Mouse (Mus musculus): Measurements from ENCODE around the gene Cbfa2t2. TPM values are rescaled to one million over a fixed set of nuclear protein-coding genes. Genes with fewer than 3 reads are reported as not detected.

Gene Cbfa2t2
- polyA plus RNA-seq, 1 experiment = 1.2 TPM

- H3K27me3 ChIP-seq (replicated peaks) = no peaks in the 10 kb centered on the region
- H3K36me3 ChIP-seq (replicated peaks; ENCODE audit: low read length) = peaks cover 43% of the 10 kb centered on the region
- TF ChIP-seq FLI1 (IDR thresholded peaks at IDR 0.05; ENCODE audit: low read length) = no peak
- TF ChIP-seq GATA1 (IDR thresholded peaks at IDR 0.05; ENCODE audit: borderline replicate concordance, low read length) = no peak
- H3K4me3 ChIP-seq (replicated peaks) = no peak overlapping the region
- peaks cover 5% of the 10 kb centered on the region; the same call in 1 of the 2 replicates for H3K9me3 ChIP-seq
- peaks cover 23% of the 10 kb centered on the region for H3K4me1 ChIP-seq
Observed at GRCm38 (mm10) chr2:154583906-154584872, 147.9 kb downstream of the Cbfa2t2 start.

DNA sequence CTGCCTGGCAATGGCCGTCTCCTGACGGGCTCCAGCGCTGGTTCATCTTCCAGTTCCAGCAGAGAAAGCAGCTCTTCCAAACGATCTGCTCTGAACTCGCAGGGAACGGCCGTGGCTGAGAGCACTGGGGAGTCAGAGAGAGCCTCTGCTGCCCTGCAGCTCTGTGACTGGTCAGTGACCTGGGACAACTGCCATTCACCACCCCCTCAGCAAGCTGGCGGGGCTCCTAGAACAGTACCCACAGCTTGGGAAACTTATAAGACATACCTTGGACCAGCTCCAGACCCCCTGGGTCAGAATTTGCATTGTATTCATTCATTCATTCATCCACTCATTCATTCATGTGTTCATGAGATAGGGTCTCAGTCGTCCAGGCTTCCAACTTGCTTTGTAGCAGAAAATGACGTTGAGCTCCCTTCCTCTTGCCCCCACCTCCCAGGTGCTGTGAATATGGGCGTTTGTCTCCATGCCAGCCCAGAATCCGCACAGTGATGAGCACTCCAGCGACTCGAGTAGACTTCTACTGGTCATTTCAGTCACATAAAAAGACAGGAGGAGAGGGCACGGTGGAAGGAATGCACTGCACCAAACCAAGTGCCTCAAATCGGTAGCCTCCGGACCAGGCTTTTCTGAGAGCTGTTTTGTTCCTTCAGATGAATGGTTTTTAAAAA is 148.8 kb downstream of the Cbfa2t2 start:
- peaks cover 23% of the 10 kb centered on the region for H3K4me1 ChIP-seq

GRCm38 (mm10) chr2:154586405-154586804 is 150.1 kb downstream of the Cbfa2t2 start:
- Histone ChIP-seq H3K4me3 (replicated peaks) (no peak overlapping the region), H3K36me3 (replicated peaks; ENCODE audit: low read length) (peaks cover 64% of the 10 kb centered on the region), H3K9me3 (peaks cover 5% of the 10 kb centered on the region; the same call in 1 of the 2 replicates), H3K27me3 (replicated peaks) (no peaks in the 10 kb centered on the region), H3K4me1 (peaks cover 23% of the 10 kb centered on the region)
- TF ChIP-seq FLI1 (IDR thresholded peaks at IDR 0.05; ENCODE audit: low read length) = no peak
- no peak for TF ChIP-seq GATA1 (IDR thresholded peaks at IDR 0.05; ENCODE audit: borderline replicate concordance, low read length)

More for the DNA sequence above, 148.8 kb downstream of the Cbfa2t2 start:
- no peak for TF ChIP-seq GATA1 (IDR thresholded peaks at IDR 0.05; ENCODE audit: borderline replicate concordance, low read length)
- TF ChIP-seq FLI1 (IDR thresholded peaks at IDR 0.05; ENCODE audit: low read length) = no peak
- H3K36me3 ChIP-seq (replicated peaks; ENCODE audit: low read length) = peaks cover 52% of the 10 kb centered on the region
- H3K9me3 ChIP-seq = peaks cover 5% of the 10 kb centered on the region; the same call in 1 of the 2 replicates
- no peak overlapping the region for H3K4me3 ChIP-seq (replicated peaks)
- no peaks in the 10 kb centered on the region for H3K27me3 ChIP-seq (replicated peaks)

Other genes starting within 250 kb of the Cbfa2t2 start
- not detected in 2 replicates for gene Bpifb1, start 245.7 kb upstream of the Cbfa2t2 start, polyA plus RNA-seq (2012; ENCODE audit: insufficient read depth, low replicate concordance)
- gene Bpifb5, start 212.7 kb upstream of the Cbfa2t2 start, polyA plus RNA-seq (2012; ENCODE audit: insufficient read depth, low replicate concordance) = not detected in 2 replicates
- gene Bpifb9a, start 178.6 kb upstream of the Cbfa2t2 start, polyA plus RNA-seq (2012; ENCODE audit: insufficient read depth, low replicate concordance) = not detected in 2 replicates
- not detected in 2 replicates for gene Bpifb9b, start 129.3 kb upstream of the Cbfa2t2 start, polyA plus RNA-seq (2012; ENCODE audit: insufficient read depth, low replicate concordance)
- gene Cdk5rap1, start 63.5 kb upstream of the Cbfa2t2 start, polyA plus RNA-seq (2012; ENCODE audit: insufficient read depth, low replicate concordance) = 0.45 TPM in 1 of 2 replicates, not detected in the other
- gene Snta1, start 28.4 kb upstream of the Cbfa2t2 start, polyA plus RNA-seq (2012; ENCODE audit: insufficient read depth, low replicate concordance) = 1.2 TPM in 1 of 2 replicates, not detected in the other
- 10.8 TPM in 1 of 2 replicates, not detected in the other for gene 1700003F12Rik, start 110.6 kb downstream of the Cbfa2t2 start, polyA plus RNA-seq (2012; ENCODE audit: insufficient read depth, low replicate concordance)
- gene Actl10, start 115.3 kb downstream of the Cbfa2t2 start, polyA plus RNA-seq (2012; ENCODE audit: insufficient read depth, low replicate concordance) = 0.16 TPM in 1 of 2 replicates, not detected in the other
- gene Necab3, start 122.4 kb downstream of the Cbfa2t2 start, polyA plus RNA-seq (2012; ENCODE audit: insufficient read depth, low replicate concordance) = 0.31 TPM in 1 of 2 replicates, not detected in the other
- 24.2 and 31.3 TPM in 2 replicates for gene E2f1, start 133.4 kb downstream of the Cbfa2t2 start, polyA plus RNA-seq (2012; ENCODE audit: insufficient read depth, low replicate concordance)
- gene Pxmp4, start 167.2 kb downstream of the Cbfa2t2 start, polyA plus RNA-seq (2012; ENCODE audit: insufficient read depth, low replicate concordance) = 8.5 and 10.5 TPM in 2 replicates
- 4.0 and 4.4 TPM in 2 replicates for gene Zfp341, start 176.8 kb downstream of the Cbfa2t2 start, polyA plus RNA-seq (2012; ENCODE audit: insufficient read depth, low replicate concordance)
- gene 4930519P11Rik, start 177.0 kb downstream of the Cbfa2t2 start, polyA plus RNA-seq (2012; ENCODE audit: insufficient read depth, low replicate concordance) = 1.6 and 14.8 TPM in 2 replicates
- gene Chmp4b, start 215.2 kb downstream of the Cbfa2t2 start, polyA plus RNA-seq (2012; ENCODE audit: insufficient read depth, low replicate concordance) = 131 and 221 TPM in 2 replicates